Mouse (Mus musculus) granulocyte monocyte progenitor cell, adult 5-6 weeks (primary cell): ENCODE data around the gene Zfp507. TPM values are rescaled to one million over a fixed set of nuclear protein-coding genes. Genes with fewer than 3 reads are reported as not detected.
A peak's percentile ranks its signal among the peaks of the same experiment; 100 is the strongest.

ENCODE experiments used
- ATAC-seq: replicated peaks from 2 replicates; pipeline ENCODE4 v1.8.0; 2016; ENCODE audit warnings: mild to moderate bottlenecking, moderate TSS enrichment, inconsistent platforms; ENCODE audit not compliant: poor library complexity, severe bottlenecking
- total RNA-seq, 2 experiments: library from RNA; stranded (forward) in 1 of 2; stranded (reverse) in 1 of 2; fragments of 200-712, 200-1000 nt in 1 of 2; fragments of >200 nt in 1 of 2; fragmentation: Nextera tagmentation in 1 of 2; gene quantifications; 2 replicates each; pipeline ENCODE4 v1.2.3; 2014 to 2017

The Zfp507 gene
- total RNA-seq, 2 experiments from 2014 or later: 11.1 to 20.5 TPM

- no peak for ATAC-seq
These were observed 12.6 kb downstream of the Zfp507 start for GRCm38 (mm10) chr7:35790201-35790600.

GRCm38 (mm10) chr7:35785579-35785978, 17.2 kb downstream of the Zfp507 start:
- no peak for ATAC-seq

- no peak for ATAC-seq
These were observed 20.6 kb downstream of the Zfp507 start for GRCm38 (mm10) chr7:35782252-35782651.

GRCm38 (mm10) chr7:35774127-35774526, 28.7 kb downstream of the Zfp507 start:
- no peak for ATAC-seq

- no peak for ATAC-seq
These were observed 30.5 kb downstream of the Zfp507 start for GRCm38 (mm10) chr7:35772347-35772746.

- ATAC-seq: no peak
These were observed 31.7 kb downstream of the Zfp507 start for GRCm38 (mm10) chr7:35771106-35771505.

- no peak for ATAC-seq
These were observed 32.7 kb downstream of the Zfp507 start for GRCm38 (mm10) chr7:35770122-35770521.

- no peak for ATAC-seq
These were observed 38.3 kb downstream of the Zfp507 start for GRCm38 (mm10) chr7:35764461-35764860.

- ATAC-seq: no peak
These were observed 41.0 kb downstream of the Zfp507 start for GRCm38 (mm10) chr7:35761801-35762200.

GRCm38 (mm10) chr7:35759602-35760001, 43.2 kb downstream of the Zfp507 start:
- peak; percentile 52 for ATAC-seq

GRCm38 (mm10) chr7:35756510-35757440, 46.0 kb downstream of the Zfp507 start:
- ATAC-seq: peak; percentile 34

- no peak for ATAC-seq
These were observed 48.0 kb downstream of the Zfp507 start for GRCm38 (mm10) chr7:35754886-35755168.

GRCm38 (mm10) chr7:35754033-35754885, 48.5 kb downstream of the Zfp507 start, which contains the start of gene Dpy19l3:
Dpy19l3 (minus strand) TSS chr7:35754454.
- ATAC-seq: peak; percentile 75

GRCm38 (mm10) chr7:35753319-35754032, 49.3 kb downstream of the Zfp507 start:
- ATAC-seq: no peak

- ATAC-seq: peak; percentile 67
These were observed 51.9 kb downstream of the Zfp507 start for GRCm38 (mm10) chr7:35750873-35751272.

GRCm38 (mm10) chr7:35747397-35747964, 55.3 kb downstream of the Zfp507 start:
- no peak for ATAC-seq

GRCm38 (mm10) chr7:35746686-35747396, 56.0 kb downstream of the Zfp507 start:
- no peak for ATAC-seq

- no peak for ATAC-seq
These were observed 57.5 kb downstream of the Zfp507 start for GRCm38 (mm10) chr7:35745281-35745702.

- ATAC-seq: no peak
These were observed 58.0 kb downstream of the Zfp507 start for GRCm38 (mm10) chr7:35744771-35745170.

- no peak for ATAC-seq
These were observed 60.5 kb downstream of the Zfp507 start for GRCm38 (mm10) chr7:35742310-35742709.
